Mouse (Mus musculus): Measurements from ENCODE around the gene Efna4. TPM values are rescaled to one million over a fixed set of nuclear protein-coding genes. Genes with fewer than 3 reads are reported as not detected.

Efna4 gene
- polyA plus RNA-seq, 1 experiment, result not detected

GRCm38 (mm10) chr3:89305551-89306325 is 32.1 kb downstream of the Efna4 start:
- Histone ChIP-seq H3K9me3 (ENCODE audit: control insufficient read depth, low read length) (no peaks in the 10 kb centered on the region), H3K4me1 (ENCODE audit: control insufficient read depth) (no peaks in the 10 kb centered on the region), H3K4me3 (replicated peaks) (no peak overlapping the region), H3K27me3 (ENCODE audit: control insufficient read depth) (peaks cover 2% of the 10 kb centered on the region; the same call in 1 of the 2 replicates), H3K36me3 (ENCODE audit: control insufficient read depth) (no peaks in the 10 kb centered on the region)
- TF ChIP-seq TAL1 (IDR thresholded peaks at IDR 0.05; ENCODE audit: low read length) (no peak), GATA1 (IDR thresholded peaks at IDR 0.05; ENCODE audit: low read length) (no peak)

- H3K4me1 ChIP-seq (ENCODE audit: control insufficient read depth), result no peaks in the 10 kb centered on the region
- H3K4me3 ChIP-seq (replicated peaks), result no peak overlapping the region
- H3K9me3 ChIP-seq (ENCODE audit: control insufficient read depth, low read length), result no peaks in the 10 kb centered on the region
- H3K27me3 ChIP-seq (ENCODE audit: control insufficient read depth), result peaks cover 6% of the 10 kb centered on the region
- H3K36me3 ChIP-seq (ENCODE audit: control insufficient read depth), result no peaks in the 10 kb centered on the region
- TF ChIP-seq TAL1 (IDR thresholded peaks at IDR 0.05; ENCODE audit: low read length), result no peak
- TF ChIP-seq GATA1 (IDR thresholded peaks at IDR 0.05; ENCODE audit: low read length), result no peak
Observed at GRCm38 (mm10) chr3:89305105-89305504, 32.7 kb downstream of the Efna4 start.

DNA sequence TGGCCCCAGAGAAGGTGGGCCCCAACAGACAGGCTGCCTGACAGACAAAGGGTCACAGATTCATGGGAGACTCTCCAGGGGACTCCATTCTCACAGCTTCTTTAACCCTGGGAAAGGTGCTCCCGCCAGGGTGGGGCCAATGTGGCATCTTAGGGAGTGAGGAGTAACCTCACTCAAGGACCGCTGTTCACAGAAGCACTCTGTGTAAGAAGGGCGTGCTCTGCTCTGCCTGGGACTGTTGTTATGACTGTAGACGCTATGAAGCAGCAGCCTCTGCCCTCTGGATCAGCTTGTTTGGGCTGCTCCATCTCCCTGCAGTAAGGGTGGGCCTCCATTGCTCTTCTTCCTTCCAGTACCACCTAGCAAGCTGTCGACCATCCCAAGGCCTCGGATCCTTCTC is 33.4 kb downstream of the Efna4 start:
- Histone ChIP-seq H3K4me3 (replicated peaks) (no peak overlapping the region), H3K36me3 (ENCODE audit: control insufficient read depth) (no peaks in the 10 kb centered on the region), H3K9me3 (ENCODE audit: control insufficient read depth, low read length) (no peaks in the 10 kb centered on the region), H3K27me3 (ENCODE audit: control insufficient read depth) (peaks cover 13% of the 10 kb centered on the region), H3K4me1 (ENCODE audit: control insufficient read depth) (no peaks in the 10 kb centered on the region)
- TF ChIP-seq GATA1 (IDR thresholded peaks at IDR 0.05; ENCODE audit: low read length) (no peak), TAL1 (IDR thresholded peaks at IDR 0.05; ENCODE audit: low read length) (no peak)

DNA sequence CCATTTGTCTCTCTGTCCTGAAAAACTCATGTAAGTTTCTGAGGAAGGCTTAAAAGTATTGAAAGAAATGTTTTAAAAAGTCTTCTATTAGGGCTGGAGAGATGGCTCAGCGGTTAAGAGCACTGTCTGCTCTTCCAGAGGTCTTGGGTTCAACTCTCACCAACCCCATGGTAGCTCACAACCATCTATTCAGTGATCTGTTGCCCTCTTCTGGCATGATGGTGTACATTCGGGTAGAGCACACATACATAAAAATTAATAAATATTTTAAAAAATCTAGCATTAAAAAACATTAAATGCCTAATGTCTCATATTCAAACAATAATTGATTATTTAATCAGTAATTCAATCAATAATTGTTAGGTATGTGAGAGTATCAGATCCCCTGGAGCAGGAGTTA is 37.3 kb downstream of the Efna4 start:
- no peaks in the 10 kb centered on the region for H3K9me3 ChIP-seq (ENCODE audit: control insufficient read depth, low read length)
- no peaks in the 10 kb centered on the region for H3K4me1 ChIP-seq (ENCODE audit: control insufficient read depth)
- H3K4me3 ChIP-seq (replicated peaks), result no peak overlapping the region
- no peak for TF ChIP-seq TAL1 (IDR thresholded peaks at IDR 0.05; ENCODE audit: low read length)
- TF ChIP-seq GATA1 (IDR thresholded peaks at IDR 0.05; ENCODE audit: low read length), result no peak
- peaks cover 29% of the 10 kb centered on the region for H3K27me3 ChIP-seq (ENCODE audit: control insufficient read depth)
- H3K36me3 ChIP-seq (ENCODE audit: control insufficient read depth), result no peaks in the 10 kb centered on the region

DNA sequence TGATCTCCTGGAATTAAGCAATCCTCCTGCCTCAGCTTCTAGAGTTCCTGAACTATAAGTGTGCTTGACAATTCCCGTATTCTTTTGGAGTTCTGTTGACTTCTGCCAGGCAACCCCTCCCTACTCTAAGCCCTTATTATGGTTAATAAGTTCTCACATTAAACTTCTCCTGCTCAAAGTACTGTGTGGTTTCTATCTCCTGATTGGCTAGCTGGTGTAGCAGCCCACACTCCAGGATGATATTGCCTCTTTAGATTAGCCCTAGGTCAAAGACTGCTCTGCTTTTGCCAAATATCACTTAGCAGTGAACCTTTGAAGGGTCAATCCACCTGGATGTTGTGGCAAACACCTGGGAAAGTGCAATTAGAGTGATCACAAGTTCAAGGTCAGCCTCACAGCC is 37.8 kb downstream of the Efna4 start:
- Histone ChIP-seq H3K4me1 (ENCODE audit: control insufficient read depth) (no peaks in the 10 kb centered on the region), H3K9me3 (ENCODE audit: control insufficient read depth, low read length) (no peaks in the 10 kb centered on the region), H3K4me3 (replicated peaks) (no peak overlapping the region), H3K36me3 (ENCODE audit: control insufficient read depth) (no peaks in the 10 kb centered on the region), H3K27me3 (ENCODE audit: control insufficient read depth) (peaks cover 29% of the 10 kb centered on the region)
- TF ChIP-seq TAL1 (IDR thresholded peaks at IDR 0.05; ENCODE audit: low read length) (no peak), GATA1 (IDR thresholded peaks at IDR 0.05; ENCODE audit: low read length) (no peak)

- no peaks in the 10 kb centered on the region for H3K9me3 ChIP-seq (ENCODE audit: control insufficient read depth, low read length)
- peaks cover 29% of the 10 kb centered on the region for H3K27me3 ChIP-seq (ENCODE audit: control insufficient read depth)
- no peak overlapping the region for H3K4me3 ChIP-seq (replicated peaks)
- TF ChIP-seq TAL1 (IDR thresholded peaks at IDR 0.05; ENCODE audit: low read length) (no peak), GATA1 (IDR thresholded peaks at IDR 0.05; ENCODE audit: low read length) (no peak)
- H3K36me3 ChIP-seq (ENCODE audit: control insufficient read depth), result no peaks in the 10 kb centered on the region
- H3K4me1 ChIP-seq (ENCODE audit: control insufficient read depth), result no peaks in the 10 kb centered on the region
Observed at GRCm38 (mm10) chr3:89299499-89299898, 38.3 kb downstream of the Efna4 start.

DNA sequence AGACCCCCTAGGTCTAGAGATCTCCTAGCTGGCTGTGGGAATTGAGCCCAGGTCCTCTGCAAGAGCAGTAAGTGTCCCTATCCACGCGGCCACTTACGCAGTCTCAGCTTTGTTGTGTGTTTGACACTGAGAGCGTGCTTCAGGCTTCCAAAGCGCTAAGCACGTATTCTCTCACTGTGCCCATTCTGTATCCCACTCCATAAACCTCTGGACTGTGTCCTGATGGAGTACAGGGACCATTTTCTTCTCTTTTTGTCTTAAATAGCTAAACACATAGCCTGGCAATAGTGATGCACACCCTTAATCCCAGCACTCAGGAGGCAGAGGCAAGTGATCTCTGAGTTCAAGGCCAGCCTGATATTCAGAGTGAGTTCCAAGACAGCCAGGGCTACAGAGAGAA is 38.9 kb downstream of the Efna4 start:
- Histone ChIP-seq H3K9me3 (ENCODE audit: control insufficient read depth, low read length) (no peaks in the 10 kb centered on the region), H3K4me1 (ENCODE audit: control insufficient read depth) (no peaks in the 10 kb centered on the region), H3K4me3 (replicated peaks) (no peak overlapping the region), H3K27me3 (ENCODE audit: control insufficient read depth) (peaks cover 29% of the 10 kb centered on the region), H3K36me3 (ENCODE audit: control insufficient read depth) (no peaks in the 10 kb centered on the region)
- TF ChIP-seq GATA1 (IDR thresholded peaks at IDR 0.05; ENCODE audit: low read length) (no peak), TAL1 (IDR thresholded peaks at IDR 0.05; ENCODE audit: low read length) (no peak)

DNA sequence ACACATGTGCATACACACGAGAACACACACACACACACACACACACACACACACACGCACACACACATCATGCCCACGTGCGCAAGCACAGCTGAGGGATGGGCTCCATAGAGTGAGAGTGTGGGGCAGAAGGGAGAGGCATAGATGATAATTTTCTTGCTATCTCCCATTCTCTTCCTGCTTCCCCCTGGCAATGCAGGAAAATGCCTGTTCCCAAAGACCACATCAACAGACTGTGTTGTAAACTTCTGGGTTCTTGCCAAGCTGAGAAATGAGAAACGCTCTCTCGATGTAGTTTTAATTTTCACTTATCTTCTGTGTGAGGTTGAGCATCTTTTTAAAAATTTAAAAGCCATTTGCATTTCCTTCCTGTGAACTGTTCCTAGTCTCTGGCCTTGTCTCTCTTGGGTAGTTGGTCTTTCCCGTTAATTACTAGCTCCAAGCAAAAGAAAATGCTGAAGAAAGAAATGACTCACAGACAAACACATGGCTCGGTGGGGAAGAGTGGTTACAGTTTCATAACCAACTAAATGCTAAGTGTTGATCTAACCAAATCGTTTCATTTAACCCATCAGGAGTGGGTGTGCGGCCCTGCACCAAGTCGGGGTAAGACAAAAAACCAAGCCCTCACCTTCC is 40.9 kb downstream of the Efna4 start:
- H3K4me1 ChIP-seq (ENCODE audit: control insufficient read depth), result no peaks in the 10 kb centered on the region
- no peak overlapping the region for H3K4me3 ChIP-seq (replicated peaks)
- no peaks in the 10 kb centered on the region for H3K9me3 ChIP-seq (ENCODE audit: control insufficient read depth, low read length)
- peaks cover 26% of the 10 kb centered on the region for H3K27me3 ChIP-seq (ENCODE audit: control insufficient read depth)
- no peaks in the 10 kb centered on the region for H3K36me3 ChIP-seq (ENCODE audit: control insufficient read depth)
- no peak for TF ChIP-seq GATA1 (IDR thresholded peaks at IDR 0.05; ENCODE audit: low read length)
- TF ChIP-seq TAL1 (IDR thresholded peaks at IDR 0.05; ENCODE audit: low read length), result no peak

DNA sequence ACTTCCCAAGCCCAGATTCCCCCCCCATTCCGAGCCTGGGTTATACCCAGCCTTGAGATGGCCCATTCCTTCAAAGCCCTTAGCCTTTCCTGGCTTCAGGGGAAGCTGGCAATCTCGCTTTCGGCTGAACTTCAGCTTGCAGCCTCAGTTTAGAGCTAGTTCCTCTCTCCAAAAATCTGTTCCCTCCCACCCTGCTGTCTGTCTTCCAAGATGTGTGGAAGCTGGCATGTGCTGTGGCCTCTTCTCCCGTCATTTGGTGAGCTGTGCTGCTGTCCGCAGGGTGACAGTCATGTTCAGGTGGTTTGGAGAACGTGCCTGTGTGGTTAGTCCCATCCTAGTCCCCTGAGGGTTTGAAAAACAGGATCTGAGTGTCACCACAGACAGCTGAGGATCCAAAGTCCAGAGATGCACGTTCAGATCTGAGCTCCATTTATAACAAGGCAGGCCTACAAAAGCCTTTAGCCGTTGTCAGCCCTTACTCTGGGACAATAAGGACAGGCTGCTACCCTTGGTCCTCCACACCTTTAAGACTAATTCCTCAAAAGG is 42.1 kb downstream of the Efna4 start:
- H3K9me3 ChIP-seq (ENCODE audit: control insufficient read depth, low read length), result no peaks in the 10 kb centered on the region
- peaks cover 26% of the 10 kb centered on the region for H3K27me3 ChIP-seq (ENCODE audit: control insufficient read depth)
- H3K4me1 ChIP-seq (ENCODE audit: control insufficient read depth), result no peaks in the 10 kb centered on the region
- H3K36me3 ChIP-seq (ENCODE audit: control insufficient read depth), result no peaks in the 10 kb centered on the region
- H3K4me3 ChIP-seq (replicated peaks), result no peak overlapping the region
- TF ChIP-seq TAL1 (IDR thresholded peaks at IDR 0.05; ENCODE audit: low read length), result no peak
- no peak for TF ChIP-seq GATA1 (IDR thresholded peaks at IDR 0.05; ENCODE audit: low read length)
